Mouse (Mus musculus): Measurements from ENCODE around the gene C1qa.

DNA sequence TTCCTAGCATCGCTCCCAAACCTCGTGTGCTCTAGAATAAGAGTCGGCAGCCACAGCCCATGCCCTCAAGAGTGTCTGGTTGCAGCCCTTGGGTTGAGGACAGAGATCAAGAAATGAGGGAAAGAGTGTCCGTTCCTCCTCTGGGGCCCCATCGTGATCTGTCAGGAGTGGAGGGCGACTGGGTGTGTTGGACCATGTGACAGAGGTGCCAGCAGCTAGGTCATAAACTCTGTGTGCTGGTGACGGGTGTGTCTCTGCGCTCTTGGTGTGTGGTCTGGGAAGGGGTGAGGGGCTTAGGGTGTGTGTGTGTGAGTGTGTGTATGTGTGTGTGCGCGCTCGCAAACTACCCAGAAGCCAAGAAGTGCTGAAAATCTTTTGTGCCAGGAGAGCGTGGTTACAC lies 45.6 kb downstream of the C1qa start:
- TF ChIP-seq CTCF (IDR thresholded peaks at IDR 0.05; ENCODE audit: low read depth, low read length) (no peak), POLR2A (IDR thresholded peaks at IDR 0.05; ENCODE audit: borderline replicate concordance, low read depth, low read length) (no peak)

Measured in bone marrow macrophage, adult 2 months (primary cell).